Mouse (Mus musculus): ENCODE results near the gene Gm5935.
"Not testable (repeated sequence)": the region's sequence is repeated elsewhere in the genome, so short reads cannot be mapped to it uniquely, and the experiment has no call there.

The Gm5935 gene

DNA sequence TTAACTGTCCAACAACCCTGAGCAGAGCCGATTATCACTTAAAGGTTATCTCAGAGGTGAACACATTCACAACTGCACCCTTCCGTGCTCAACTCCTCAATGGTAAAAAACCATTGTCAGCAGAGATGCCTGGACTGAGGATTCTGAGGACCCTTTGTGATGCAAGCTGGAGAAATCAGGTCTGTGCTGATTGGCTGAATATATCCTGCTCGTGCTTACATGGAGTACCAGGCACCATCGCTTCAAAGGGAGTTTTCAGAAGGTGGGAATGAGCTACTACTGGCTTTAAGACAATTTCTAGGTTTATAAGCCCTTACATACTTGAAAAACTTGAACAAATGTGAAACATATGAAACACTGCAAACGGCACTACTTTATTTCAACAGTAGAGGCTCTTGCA lies at the start of gene Gm5935:
TSS of gene Gm5935 (minus strand) at position 101 of the 400 bp plus-strand sequence.
- DNase-seq (ENCODE audit: low read depth, low spot score): not testable (repeated sequence)

All from brain, embryonic 18.5 days (tissue).